Mouse (Mus musculus) intestine, embryonic 16.5 days (tissue): ENCODE data around the gene Lbhd1. TPM values are rescaled to one million over a fixed set of nuclear protein-coding genes. Genes with fewer than 3 reads are reported as not detected.

Experiments used
- ATAC-seq: fragments of 200-750 bp; cut with Nextera tagmentation; 2 replicates; pipeline ENCODE4 v1.8.0; 2017; ENCODE audit warnings: moderate TSS enrichment, moderate library complexity
- H3K27ac ChIP-seq: fragments of 300-500 bp; sonication (generic); 2 replicates; pipeline ENCODE4 v1.5.1; 2014; ENCODE audit warnings: mild to moderate bottlenecking, low read length
- H3K27me3 ChIP-seq: fragments of 300-500 bp; sonication (generic); replicated peaks from 2 replicates; pipeline ENCODE4 v1.6.1; 2014; ENCODE audit warnings: low read length, control low read depth, mixed read lengths; ENCODE audit not compliant: control insufficient read depth, insufficient read depth
- H3K36me3 ChIP-seq: fragments of 300-500 bp; sonication (generic); 2 replicates; pipeline ENCODE4 v1.6.1; 2014; ENCODE audit warnings: low read length, control low read depth; ENCODE audit not compliant: control insufficient read depth, insufficient read depth
- H3K4me1 ChIP-seq: fragments of 300-500 bp; sonication (generic); 2 replicates; pipeline ENCODE4 v1.6.1; 2014; ENCODE audit warnings: low read length, control low read depth, mixed read lengths; ENCODE audit not compliant: control insufficient read depth, insufficient read depth
- H3K4me2 ChIP-seq: fragments of 300-500 bp; sonication (generic); 2 replicates; pipeline ENCODE4 v1.6.1; 2014; ENCODE audit warnings: low read depth, low read length, control low read depth
- H3K4me3 ChIP-seq: fragments of 300-500 bp; sonication (generic); 2 replicates; pipeline ENCODE4 v1.5.1; 2014; ENCODE audit warnings: mild to moderate bottlenecking, low read length
- H3K9ac ChIP-seq: fragments of 300-500 bp; sonication (generic); 2 replicates; pipeline ENCODE4 v1.6.1; 2014; ENCODE audit warnings: low read depth, low read length
- H3K9me3 ChIP-seq: fragments of 300-500 bp; sonication (generic); 2 replicates; pipeline ENCODE4 v1.6.1; 2016; ENCODE audit warnings: low read length, control low read depth; ENCODE audit not compliant: control insufficient read depth
- WGBS: fragments of 180-500 bp; shearing (Covaris S2); extraction: QIAGEN DNeasy Blood & Tissue Kit; methylation state at CpG from one replicate; pipeline ENCODE4 v1.1.7; 2014; 5-methylcytosine and 5-hydroxymethylcytosine counted together
- microRNA-seq: library from miRNA; unstranded; fragments of <30 nt; microRNA quantifications from one replicate; pipeline ENCODE4, GENCODE M21; 2016
- polyA plus RNA-seq: library from polyadenylated mRNA; unstranded; fragments of >200 nt; fragmentation: Nextera tagmentation; extraction: Ambion mirVana; gene quantifications from 2 replicates; pipeline ENCODE4 v1.2.1, GENCODE M21; 2015

Gene Lbhd1
- polyA plus RNA-seq, 1 experiment from 2014 or later = 74.8 TPM

GRCm38 (mm10) chr19:8940526-8941133 lies 57.1 kb downstream of the Lbhd1 start:
- Histone ChIP-seq H3K36me3 (peaks cover 12% of the 10 kb centered on the region), H3K4me3 (no peak overlapping the region), H3K27me3 (no peaks in the 10 kb centered on the region), H3K4me1 (peaks cover 28% of the 10 kb centered on the region), H3K9ac (peak overlapping the region; percentile 86), H3K27ac (peak overlapping the region; percentile 75; the same call in 1 of the 2 replicates), H3K9me3 (no peaks in the 10 kb centered on the region), H3K4me2 (peak overlapping the region; percentile 74; the same call in 1 of the 2 replicates)
- WGBS = 81% methylated on average over 15 of the region's 15 CpGs
- ATAC-seq = no peak

- 37% methylated on average over 10 of the region's 10 CpGs for WGBS
- H3K9me3 ChIP-seq = no peaks in the 10 kb centered on the region
- peak; percentile 13 for ATAC-seq
- H3K4me2 ChIP-seq = peak overlapping the region; percentile 74
- peak overlapping the region; percentile 86 for H3K9ac ChIP-seq
- H3K36me3 ChIP-seq = peaks cover 14% of the 10 kb centered on the region
- H3K27ac ChIP-seq = peak overlapping the region; percentile 75
- no peaks in the 10 kb centered on the region for H3K27me3 ChIP-seq
- H3K4me3 ChIP-seq = peak overlapping the region; percentile 62
- H3K4me1 ChIP-seq = peaks cover 28% of the 10 kb centered on the region
Measured at GRCm38 (mm10) chr19:8941136-8941514, 57.6 kb downstream of the Lbhd1 start.

DNA sequence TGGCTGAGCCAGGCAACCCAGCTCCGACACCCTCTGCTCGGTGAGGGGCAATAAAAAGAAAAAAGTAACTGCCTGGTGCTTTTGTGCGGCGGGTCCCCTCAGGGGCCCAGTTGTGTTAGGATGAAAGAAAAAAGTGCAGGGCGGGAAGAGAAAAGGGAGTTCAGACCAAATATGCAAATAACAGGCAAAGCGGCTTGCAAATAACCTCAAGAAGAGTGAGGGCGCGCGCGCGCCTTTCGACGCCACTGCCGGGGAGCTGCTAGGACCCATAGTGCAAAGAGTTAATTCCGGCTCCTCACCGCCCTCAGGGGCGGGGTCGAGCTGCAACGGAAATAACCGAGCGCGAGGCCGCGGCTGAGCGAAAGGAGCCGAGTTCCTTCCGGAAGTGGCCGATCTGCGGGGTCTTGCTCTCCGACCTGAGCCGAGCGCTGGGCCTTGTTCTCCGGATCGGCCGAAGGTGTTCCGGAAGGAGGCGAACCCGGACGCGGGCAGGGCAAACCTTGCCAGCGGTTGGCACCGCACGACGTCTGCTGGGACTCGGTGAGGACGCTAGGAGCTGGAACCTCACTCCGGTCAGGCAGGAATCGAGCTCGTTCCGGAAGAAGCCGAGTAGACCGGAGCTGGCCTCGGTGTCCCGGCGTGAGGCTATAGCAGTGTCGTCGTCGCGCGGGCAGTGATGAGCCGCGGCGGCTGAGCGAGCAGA lies 58.1 kb downstream of the Lbhd1 start, which contains the start of gene Mta2:
Gene Mta2, plus strand, starts transcription at position 361 of the 703 bp plus-strand sequence.
- H3K4me2 ChIP-seq = peak within 1 kb of the TSS; percentile 74
- H3K9me3 ChIP-seq = no peaks in the 10 kb centered on the region
- peaks cover 16% of the 10 kb centered on the region for H3K36me3 ChIP-seq
- peaks cover 28% of the 10 kb centered on the region for H3K4me1 ChIP-seq
- H3K4me3 ChIP-seq = peak within 1 kb of the TSS; percentile 62
- no peaks in the 10 kb centered on the region for H3K27me3 ChIP-seq
- ATAC-seq = peak; percentile 95
- peak within 1 kb of the TSS; percentile 86 for H3K9ac ChIP-seq
- WGBS = under 1% methylated on average over 64 of the region's 64 CpGs
- H3K27ac ChIP-seq = peak within 1 kb of the TSS; percentile 92

Small RNA genes within 50 kb of the gene (microRNA-seq; reads per million reads assigned to microRNA genes)
- not detected for gene Mir5136

Other genes with a start within 250 kb of the Lbhd1 start
- 1.2 TPM in 2 replicates for gene Chrm1, start 219.9 kb upstream of the Lbhd1 start, polyA plus RNA-seq
- 211 and 225 TPM in 2 replicates for gene Slc3a2, start 160.4 kb upstream of the Lbhd1 start, polyA plus RNA-seq
- 78.1 and 88.7 TPM in 2 replicates for gene Wdr74, start 147.9 kb upstream of the Lbhd1 start, polyA plus RNA-seq
- gene 1700092M07Rik, start 143.0 kb upstream of the Lbhd1 start, polyA plus RNA-seq = 0.91 and 1.6 TPM in 2 replicates
- 120 and 124 TPM in 2 replicates for gene Stx5a, start 142.3 kb upstream of the Lbhd1 start, polyA plus RNA-seq
- 133 and 137 TPM in 2 replicates for gene Nxf1, start 126.7 kb upstream of the Lbhd1 start, polyA plus RNA-seq
- gene Tmem223, start 112.7 kb upstream of the Lbhd1 start, polyA plus RNA-seq = 161 and 164 TPM in 2 replicates
- gene Tmem179b, start 109.3 kb upstream of the Lbhd1 start, polyA plus RNA-seq = 110 and 120 TPM in 2 replicates
- gene Taf6l, start 97.3 kb upstream of the Lbhd1 start, polyA plus RNA-seq = 24.0 and 25.0 TPM in 2 replicates
- 130 and 138 TPM in 2 replicates for gene Polr2g, start 85.2 kb upstream of the Lbhd1 start, polyA plus RNA-seq
- gene Zbtb3, start 81.2 kb upstream of the Lbhd1 start, polyA plus RNA-seq = 3.6 and 4.1 TPM in 2 replicates
- 36.0 and 44.0 TPM in 2 replicates for gene Ttc9c, start 64.4 kb upstream of the Lbhd1 start, polyA plus RNA-seq
- 3.7 and 4.3 TPM in 2 replicates for gene Hnrnpul2, start 63.7 kb upstream of the Lbhd1 start, polyA plus RNA-seq
- gene AC129217.1, start 54.0 kb upstream of the Lbhd1 start, polyA plus RNA-seq = not detected in 2 replicates
- gene Bscl2, start 46.3 kb upstream of the Lbhd1 start, polyA plus RNA-seq = 48.5 and 49.7 TPM in 2 replicates
- 13.3 and 14.3 TPM in 2 replicates for gene Gng3, start 44.5 kb upstream of the Lbhd1 start, polyA plus RNA-seq
- gene Lrrn4cl, start 33.0 kb upstream of the Lbhd1 start, polyA plus RNA-seq = 1.6 and 1.7 TPM in 2 replicates
- gene Ubxn1, start 12.2 kb upstream of the Lbhd1 start, polyA plus RNA-seq = 158 and 170 TPM in 2 replicates
- gene Uqcc3, start 2.8 kb upstream of the Lbhd1 start, polyA plus RNA-seq = 60.7 and 61.2 TPM in 2 replicates
- not detected in 2 replicates for gene Gm49403, start 198 bp downstream of the Lbhd1 start, polyA plus RNA-seq
- gene 1810009A15Rik, start 5.1 kb downstream of the Lbhd1 start, polyA plus RNA-seq = 79.5 and 89.2 TPM in 2 replicates
- not detected in 2 replicates for gene Gm49416, start 5.2 kb downstream of the Lbhd1 start, polyA plus RNA-seq
- 39.2 and 40.9 TPM in 2 replicates for gene Ints5, start 9.3 kb downstream of the Lbhd1 start, polyA plus RNA-seq
- gene Ganab, start 14.3 kb downstream of the Lbhd1 start, polyA plus RNA-seq = 95.7 and 100 TPM in 2 replicates
- 44.0 and 45.4 TPM in 2 replicates for gene B3gat3, start 36.6 kb downstream of the Lbhd1 start, polyA plus RNA-seq
- 3.1 and 3.3 TPM in 2 replicates for gene Rom1, start 45.6 kb downstream of the Lbhd1 start, polyA plus RNA-seq
- 22.6 and 23.5 TPM in 2 replicates for gene Eml3, start 45.8 kb downstream of the Lbhd1 start, polyA plus RNA-seq
- gene Mta2, start 58.1 kb downstream of the Lbhd1 start, polyA plus RNA-seq = 119 and 130 TPM in 2 replicates
- 30.1 and 31.7 TPM in 2 replicates for gene Tut1, start 70.1 kb downstream of the Lbhd1 start, polyA plus RNA-seq
- gene Eef1g, start 83.3 kb downstream of the Lbhd1 start, polyA plus RNA-seq = 392 and 445 TPM in 2 replicates
- gene Ahnak, start 105.6 kb downstream of the Lbhd1 start, polyA plus RNA-seq = 16.5 and 20.8 TPM in 2 replicates
- gene Scgb1a1, start 204.2 kb downstream of the Lbhd1 start, polyA plus RNA-seq = not detected in 2 replicates